Mouse (Mus musculus) testis, adult 2 months (tissue): ENCODE data around the gene Fam184b. TPM values are rescaled to one million over a fixed set of nuclear protein-coding genes. Genes with fewer than 3 reads are reported as not detected.

ENCODE experiments used
- H3K27ac ChIP-seq: fragments of 200-500 bp; 2 replicates; pipeline ENCODE4 v1.5.1; 2012; ENCODE audit warnings: low read depth, low read length; ENCODE audit not compliant: control insufficient read depth, insufficient read depth
- H3K27me3 ChIP-seq: fragments of 200-500 bp; 2 replicates; pipeline ENCODE4 v1.6.1; 2012; ENCODE audit warnings: mild to moderate bottlenecking, low read length, moderate library complexity; ENCODE audit not compliant: control insufficient read depth, insufficient read depth
- H3K36me3 ChIP-seq: fragments of 200-500 bp; 2 replicates; pipeline ENCODE4 v1.6.1; 2012; ENCODE audit warnings: mild to moderate bottlenecking, low read length; ENCODE audit not compliant: control insufficient read depth, insufficient read depth
- H3K4me1 ChIP-seq: fragments of 200-500 bp; 2 replicates; pipeline ENCODE4 v1.6.1; 2012; ENCODE audit warnings: low read length; ENCODE audit not compliant: control insufficient read depth, insufficient read depth
- H3K4me3 ChIP-seq: fragments of 200-500 bp; 2 replicates; pipeline ENCODE4 v1.5.1; 2012; ENCODE audit warnings: low read depth, mild to moderate bottlenecking, low read length, moderate library complexity, mixed read lengths; ENCODE audit not compliant: control insufficient read depth
- CTCF ChIP-seq: fragments of 200-500 bp; IDR thresholded peaks from 2 replicates; pipeline ENCODE4 v1.5.1; 2012; ENCODE audit warnings: low read depth, mild to moderate bottlenecking, inconsistent platforms, low read length, moderate library complexity; ENCODE audit not compliant: control insufficient read depth, insufficient read depth, insufficient replicate concordance
- POLR2A ChIP-seq: fragments of 200-500 bp; IDR thresholded peaks from 2 replicates; pipeline ENCODE4 v1.6.1; 2012; ENCODE audit warnings: low read depth, mild to moderate bottlenecking, inconsistent platforms, low read length, moderate library complexity; ENCODE audit not compliant: control insufficient read depth
- polyA plus RNA-seq: library from polyadenylated mRNA; depleted of rRNA; stranded (reverse); fragments of >200 nt; gene quantifications from 2 replicates; pipeline ENCODE4 v1.2.3, GENCODE M21; 2012

Fam184b gene
- polyA plus RNA-seq, 1 experiment: 0.21 TPM

GRCm38 (mm10) chr5:45651026-45651703 is 11.8 kb upstream of the Fam184b start:
- no peaks in the 10 kb centered on the region for H3K36me3 ChIP-seq
- no peak for TF ChIP-seq CTCF
- no peak overlapping the region for H3K27ac ChIP-seq
- no peaks in the 10 kb centered on the region for H3K27me3 ChIP-seq
- H3K4me3 ChIP-seq: no peak overlapping the region
- H3K4me1 ChIP-seq: no peaks in the 10 kb centered on the region

GRCm38 (mm10) chr5:45639715-45640092 is 290 bp upstream of the Fam184b start:
- H3K36me3 ChIP-seq: no peaks in the 10 kb centered on the region
- H3K27me3 ChIP-seq: no peaks in the 10 kb centered on the region
- TF ChIP-seq POLR2A (no peak), CTCF (no peak)
- H3K27ac ChIP-seq: no peak overlapping the region
- peak overlapping the region; percentile 59 for H3K4me3 ChIP-seq
- H3K4me1 ChIP-seq: peaks cover 9% of the 10 kb centered on the region

- TF ChIP-seq POLR2A (no peak), CTCF (no peak)
- H3K36me3 ChIP-seq: no peaks in the 10 kb centered on the region
- H3K4me3 ChIP-seq: no peak overlapping the region
Measured at GRCm38 (mm10) chr5:45638378-45638777, 1.0 kb downstream of the Fam184b start.

GRCm38 (mm10) chr5:45629470-45629869 is 9.9 kb downstream of the Fam184b start:
- no peaks in the 10 kb centered on the region for H3K27me3 ChIP-seq
- no peak for TF ChIP-seq POLR2A
- TF ChIP-seq CTCF: no peak
- H3K27ac ChIP-seq: no peak overlapping the region
- no peak overlapping the region for H3K4me3 ChIP-seq
- H3K4me1 ChIP-seq: no peaks in the 10 kb centered on the region
- H3K36me3 ChIP-seq: no peaks in the 10 kb centered on the region

More at GRCm38 (mm10) chr5:45638378-45638777, 1.0 kb downstream of the Fam184b start:
- Histone ChIP-seq H3K4me1 (peaks cover 9% of the 10 kb centered on the region), H3K27me3 (no peaks in the 10 kb centered on the region), H3K27ac (no peak overlapping the region)

- Histone ChIP-seq H3K27ac (no peak overlapping the region), H3K27me3 (no peaks in the 10 kb centered on the region), H3K4me1 (no peaks in the 10 kb centered on the region), H3K36me3 (no peaks in the 10 kb centered on the region), H3K4me3 (no peak overlapping the region)
- no peak for TF ChIP-seq CTCF
- TF ChIP-seq POLR2A: no peak
Measured at GRCm38 (mm10) chr5:45627771-45628170, 11.6 kb downstream of the Fam184b start.

GRCm38 (mm10) chr5:45621511-45621910 is 17.9 kb downstream of the Fam184b start:
- no peaks in the 10 kb centered on the region for H3K4me1 ChIP-seq
- H3K27me3 ChIP-seq: no peaks in the 10 kb centered on the region
- H3K36me3 ChIP-seq: no peaks in the 10 kb centered on the region
- TF ChIP-seq CTCF: no peak
- H3K4me3 ChIP-seq: no peak overlapping the region
- H3K27ac ChIP-seq: no peak overlapping the region

GRCm38 (mm10) chr5:45599056-45599455 is 40.4 kb downstream of the Fam184b start:
- Histone ChIP-seq H3K27me3 (no peaks in the 10 kb centered on the region), H3K4me1 (no peaks in the 10 kb centered on the region), H3K4me3 (no peak overlapping the region), H3K36me3 (no peaks in the 10 kb centered on the region), H3K27ac (no peak overlapping the region)
- no peak for TF ChIP-seq POLR2A
- no peak for TF ChIP-seq CTCF

GRCm38 (mm10) chr5:45595363-45596039 is 43.9 kb downstream of the Fam184b start:
- Histone ChIP-seq H3K27ac (no peak overlapping the region), H3K36me3 (no peaks in the 10 kb centered on the region), H3K4me3 (no peak overlapping the region), H3K4me1 (no peaks in the 10 kb centered on the region), H3K27me3 (no peaks in the 10 kb centered on the region)
- TF ChIP-seq POLR2A (no peak), CTCF (no peak)
